Comparison of ENCODE assay signal across 14 mouse cellular contexts in the genomic region with DNA sequence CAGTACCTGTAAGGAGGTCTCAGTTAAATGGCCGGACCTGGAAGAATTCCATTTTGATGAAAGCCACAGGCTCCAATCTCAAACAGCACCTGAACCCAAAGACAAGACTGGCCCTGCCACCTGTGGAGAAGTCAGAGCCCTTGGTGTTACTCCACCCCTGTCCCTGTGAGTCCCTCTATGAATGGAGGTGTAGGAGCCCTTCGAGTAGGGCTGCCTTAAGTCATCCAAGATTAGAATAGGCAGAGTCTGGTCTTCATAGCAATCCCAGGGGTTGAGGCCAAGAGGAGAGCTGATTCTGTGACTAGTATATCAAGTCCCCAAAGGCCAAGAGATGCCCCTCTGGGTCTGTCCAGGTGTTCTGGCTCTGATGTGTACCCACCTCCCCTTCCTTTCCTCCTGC. TPM values are rescaled to one million over a fixed set of nuclear protein-coding genes. Genes with fewer than 3 reads are reported as not detected.
A peak's percentile ranks its signal among the peaks of the same experiment; 100 is the strongest.
DNase-seq lines count a peak whose midpoint lies in the region; ATAC-seq lines count a peak whose summit lies in the region.
"Had no signal": no experiment of that assay in that cellular context is flagged by ENCODE, and none has a peak within 500 bp of the region (broad histone marks: within the 10 kb centered on the region; RNA-seq: fewer than 3 reads in every experiment).

No protein-coding gene starts in this region.

- no peak overlapping the region for H3K4me3 ChIP-seq in forebrain, embryonic 15.5 days
- H3K4me3 ChIP-seq in forebrain, embryonic 10.5 days, result no peak overlapping the region
- no peak overlapping the region for H3K4me3 ChIP-seq in midbrain, embryonic 13.5 days (replicated peaks)
- no peak overlapping the region for H3K4me3 ChIP-seq in midbrain, embryonic 16.5 days (ENCODE audit: low read depth, low read length)
- H3K4me3 ChIP-seq in hindbrain, embryonic 12.5 days, result no peak overlapping the region
- no peak overlapping the region for H3K4me3 ChIP-seq in neural tube, embryonic 14.5 days (ENCODE audit: low read depth, low read length)
- H3K4me3 ChIP-seq: heart, adult 2 months; heart, embryonic 13.5 days; limb, embryonic 13.5 days; liver, embryonic 12.5 days; midbrain, embryonic 12.5 days; myocyte had no signal

- no peaks in the 10 kb centered on the region for H3K27me3 ChIP-seq in forebrain, embryonic 15.5 days
- H3K27me3 ChIP-seq in forebrain, embryonic 10.5 days (ENCODE audit: poor library complexity, severe bottlenecking), result no peaks in the 10 kb centered on the region
- H3K27me3 ChIP-seq in midbrain, embryonic 13.5 days, result no peaks in the 10 kb centered on the region
- H3K27me3 ChIP-seq in midbrain, embryonic 16.5 days (ENCODE audit: control insufficient read depth, insufficient read depth, low read depth, low read length), result no peaks in the 10 kb centered on the region
- no peaks in the 10 kb centered on the region for H3K27me3 ChIP-seq in hindbrain, embryonic 12.5 days
- H3K27me3 ChIP-seq in neural tube, embryonic 14.5 days (ENCODE audit: control insufficient read depth, insufficient read depth, low read length), result no peaks in the 10 kb centered on the region
- H3K27me3 ChIP-seq: heart, embryonic 13.5 days; liver, embryonic 12.5 days; midbrain, embryonic 12.5 days had no signal

- peaks cover 10% of the 10 kb centered on the region for H3K4me1 ChIP-seq in forebrain, embryonic 15.5 days
- H3K4me1 ChIP-seq in forebrain, embryonic 10.5 days, result peaks cover 20% of the 10 kb centered on the region
- H3K4me1 ChIP-seq in midbrain, embryonic 13.5 days (replicated peaks), result peaks cover 20% of the 10 kb centered on the region
- H3K4me1 ChIP-seq in midbrain, embryonic 16.5 days (ENCODE audit: control insufficient read depth, insufficient read depth, low read length), result no peaks in the 10 kb centered on the region; the same call in 1 of the 2 replicates
- peaks cover 15% of the 10 kb centered on the region for H3K4me1 ChIP-seq in hindbrain, embryonic 12.5 days
- H3K4me1 ChIP-seq in neural tube, embryonic 14.5 days (ENCODE audit: control insufficient read depth, insufficient read depth, low read length), result no peaks in the 10 kb centered on the region
- H3K4me1 ChIP-seq: liver, embryonic 12.5 days had no signal

- no peak overlapping the region for H3K27ac ChIP-seq in forebrain, embryonic 15.5 days (replicated peaks)
- no peak overlapping the region for H3K27ac ChIP-seq in forebrain, embryonic 10.5 days
- H3K27ac ChIP-seq in midbrain, embryonic 13.5 days, result no peak overlapping the region
- no peak overlapping the region for H3K27ac ChIP-seq in midbrain, embryonic 16.5 days (ENCODE audit: low read length)
- H3K27ac ChIP-seq in hindbrain, embryonic 12.5 days, result no peak overlapping the region
- no peak overlapping the region for H3K27ac ChIP-seq in neural tube, embryonic 14.5 days (ENCODE audit: low read depth, low read length)
- H3K27ac ChIP-seq: heart, adult 2 months; heart, embryonic 13.5 days; limb, embryonic 13.5 days; liver, embryonic 12.5 days; midbrain, embryonic 12.5 days had no signal

- no peak overlapping the region for H3K4me2 ChIP-seq in forebrain, embryonic 15.5 days (replicated peaks)
- no peak overlapping the region for H3K4me2 ChIP-seq in midbrain, embryonic 13.5 days (replicated peaks)
- no peak overlapping the region for H3K4me2 ChIP-seq in midbrain, embryonic 16.5 days (ENCODE audit: low read length)
- no peak overlapping the region for H3K4me2 ChIP-seq in hindbrain, embryonic 12.5 days (replicated peaks)
- H3K4me2 ChIP-seq in neural tube, embryonic 14.5 days (ENCODE audit: low read depth, low read length), result no peak overlapping the region
- H3K4me2 ChIP-seq: heart, embryonic 13.5 days; limb, embryonic 13.5 days; liver, embryonic 12.5 days; midbrain, embryonic 12.5 days had no signal

- no peak for DNase-seq in forebrain, embryonic 10.5 days (ENCODE audit: extremely low spot score, low spot score)
- DNase-seq: gastrocnemius, postnatal 36 days had no signal

- peak; percentile 51 for ATAC-seq in forebrain, embryonic 15.5 days (replicated peaks)
- peak; percentile 68 for ATAC-seq in midbrain, embryonic 13.5 days
- ATAC-seq in midbrain, embryonic 16.5 days, result no peak
- peak; percentile 43 for ATAC-seq in hindbrain, embryonic 12.5 days (ENCODE audit: low FRiP score)
- ATAC-seq in neural tube, embryonic 14.5 days (ENCODE audit: low read depth), result 0 out of 2 replicates have a peak, but pooled peaks have one; percentile 12
- ATAC-seq in megakaryocyte-erythroid progenitor cell, adult 5-6 weeks (replicated peaks; ENCODE audit: low FRiP score, low TSS enrichment, poor library complexity, severe bottlenecking), result no peak

- H3K36me3 ChIP-seq in forebrain, embryonic 15.5 days, result peaks cover 6% of the 10 kb centered on the region; the same call in 1 of the 2 replicates
- peaks cover 16% of the 10 kb centered on the region for H3K36me3 ChIP-seq in forebrain, embryonic 10.5 days (replicated peaks)
- H3K36me3 ChIP-seq in midbrain, embryonic 13.5 days, result peaks cover 14% of the 10 kb centered on the region
- H3K36me3 ChIP-seq in midbrain, embryonic 16.5 days (ENCODE audit: control insufficient read depth, insufficient read depth, low read length), result peaks cover 7% of the 10 kb centered on the region; the same call in 1 of the 2 replicates
- peaks cover 14% of the 10 kb centered on the region for H3K36me3 ChIP-seq in hindbrain, embryonic 12.5 days
- H3K36me3 ChIP-seq in neural tube, embryonic 14.5 days (ENCODE audit: control insufficient read depth, insufficient read depth, low read length), result peaks cover 7% of the 10 kb centered on the region; the same call in 1 of the 2 replicates

- H3K9ac ChIP-seq in forebrain, embryonic 15.5 days (replicated peaks), result no peak overlapping the region
- H3K9ac ChIP-seq in midbrain, embryonic 13.5 days (replicated peaks), result no peak overlapping the region
- no peak overlapping the region for H3K9ac ChIP-seq in midbrain, embryonic 16.5 days (ENCODE audit: low read depth, low read length)
- 0 out of 2 replicates have a peak overlapping the region, but pooled peaks have one; percentile 24 for H3K9ac ChIP-seq in hindbrain, embryonic 12.5 days
- peak overlapping the region; percentile 5; the same call in 1 of the 2 replicates for H3K9ac ChIP-seq in neural tube, embryonic 14.5 days (replicated peaks; ENCODE audit: low read depth, low read length)
- H3K9ac ChIP-seq: heart, embryonic 13.5 days; limb, embryonic 13.5 days; liver, embryonic 12.5 days; midbrain, embryonic 12.5 days had no signal

- H3K9me3 ChIP-seq in forebrain, embryonic 15.5 days, result no peaks in the 10 kb centered on the region
- H3K9me3 ChIP-seq in forebrain, embryonic 10.5 days, result no peaks in the 10 kb centered on the region
- H3K9me3 ChIP-seq in midbrain, embryonic 13.5 days, result no peaks in the 10 kb centered on the region
- H3K9me3 ChIP-seq in midbrain, embryonic 16.5 days (replicated peaks; ENCODE audit: control insufficient read depth, low read length, poor library complexity, severe bottlenecking), result no peaks in the 10 kb centered on the region
- no peaks in the 10 kb centered on the region for H3K9me3 ChIP-seq in hindbrain, embryonic 12.5 days (replicated peaks)
- H3K9me3 ChIP-seq in neural tube, embryonic 14.5 days (ENCODE audit: control insufficient read depth, low read length), result no peaks in the 10 kb centered on the region
- H3K9me3 ChIP-seq: heart, embryonic 13.5 days; limb, embryonic 13.5 days; liver, embryonic 12.5 days; midbrain, embryonic 12.5 days had no signal

- WGBS in forebrain, embryonic 15.5 days, result 81% methylated on average over 2 of the region's 2 CpGs
- WGBS in forebrain, embryonic 10.5 days, result 85% methylated on average over 2 of the region's 2 CpGs
- WGBS in midbrain, embryonic 13.5 days, result 79% methylated on average over 2 of the region's 2 CpGs
- WGBS in midbrain, embryonic 16.5 days, result 96% methylated on average over 2 of the region's 2 CpGs
- 85% methylated on average over 2 of the region's 2 CpGs for WGBS in hindbrain, embryonic 12.5 days
- WGBS in neural tube, embryonic 14.5 days, result 85% methylated on average over 2 of the region's 2 CpGs

RNA-seq across cellular contexts. Expression of a gene that starts 46.8 kb away (rescaled TPM):
- 349 and 383 TPM in 2 replicates for polyA plus RNA-seq in forebrain, embryonic 15.5 days (2015; fragmentation: Nextera tagmentation; extraction: Ambion mirVana)
- polyA plus RNA-seq in forebrain, embryonic 10.5 days (2016; fragmentation: Nextera tagmentation; extraction: Ambion mirVana), result 236 and 237 TPM in 2 replicates
- 378 and 397 TPM in 2 replicates for polyA plus RNA-seq in midbrain, embryonic 13.5 days (2015; fragmentation: Nextera tagmentation; extraction: Ambion mirVana)
- 439 and 482 TPM in 2 replicates for polyA plus RNA-seq in midbrain, embryonic 16.5 days (2015; fragmentation: Nextera tagmentation; extraction: Ambion mirVana)
- 297 and 307 TPM in 2 replicates for polyA plus RNA-seq in hindbrain, embryonic 12.5 days (2016; fragmentation: Nextera tagmentation; extraction: Ambion mirVana)
- polyA plus RNA-seq in neural tube, embryonic 14.5 days (2014; fragmentation: Nextera tagmentation; extraction: Ambion mirVana), result 441 and 457 TPM in 2 replicates
- 64.7 and 115 TPM in 2 replicates for total RNA-seq in megakaryocyte-erythroid progenitor cell, adult 5-6 weeks (2014; fragmentation: Nextera tagmentation)
- 82.7 and 113 TPM in 2 replicates for total RNA-seq in megakaryocyte-erythroid progenitor cell, adult 5-6 weeks (2017)

Comparison
In these comparisons a context has a peak if more than half of its experiments do, and no peak if none do; other contexts are left out.
1. ATAC-seq: peak in forebrain, embryonic 15.5 days (single experiment), midbrain, embryonic 13.5 days (single experiment), hindbrain, embryonic 12.5 days (single experiment) and neural tube, embryonic 14.5 days (single experiment); none in midbrain, embryonic 16.5 days (single experiment) and megakaryocyte-erythroid progenitor cell, adult 5-6 weeks (single experiment).
2. H3K9ac ChIP-seq: peak in hindbrain, embryonic 12.5 days (single experiment) and neural tube, embryonic 14.5 days (single experiment); none in forebrain, embryonic 15.5 days (single experiment), midbrain, embryonic 13.5 days (single experiment) and midbrain, embryonic 16.5 days (single experiment).